Mouse (Mus musculus): ENCODE results near the gene Gtsf1l.

The Gtsf1l gene

DNA sequence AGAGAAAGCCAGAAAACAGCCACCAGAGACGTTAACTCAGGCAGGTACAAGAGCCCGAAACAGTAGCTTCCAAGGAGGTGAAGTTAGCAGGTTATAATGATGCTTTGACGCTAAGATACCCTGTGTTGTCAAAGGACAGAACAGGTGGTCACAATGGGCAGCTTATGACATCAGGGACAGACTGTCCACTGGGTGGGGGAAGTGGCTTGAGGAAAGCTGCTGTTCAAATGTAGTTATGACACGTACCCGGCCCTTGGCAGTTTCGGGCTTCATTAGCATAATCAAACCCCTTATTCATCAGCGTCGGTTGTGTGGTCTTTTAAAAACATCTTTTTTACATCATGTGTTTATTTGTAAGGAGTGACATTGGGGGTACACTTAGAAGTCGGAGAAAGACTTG is at the start of gene Gtsf1l:
Gene Gtsf1l (minus strand): TSS at position 128 of the 400 bp plus-strand sequence.
- no peak for DNase-seq

GRCm38 (mm10) chr2:163136996-163137395 is 49.3 kb upstream of the Gtsf1l start:
- no peak for DNase-seq

DNA sequence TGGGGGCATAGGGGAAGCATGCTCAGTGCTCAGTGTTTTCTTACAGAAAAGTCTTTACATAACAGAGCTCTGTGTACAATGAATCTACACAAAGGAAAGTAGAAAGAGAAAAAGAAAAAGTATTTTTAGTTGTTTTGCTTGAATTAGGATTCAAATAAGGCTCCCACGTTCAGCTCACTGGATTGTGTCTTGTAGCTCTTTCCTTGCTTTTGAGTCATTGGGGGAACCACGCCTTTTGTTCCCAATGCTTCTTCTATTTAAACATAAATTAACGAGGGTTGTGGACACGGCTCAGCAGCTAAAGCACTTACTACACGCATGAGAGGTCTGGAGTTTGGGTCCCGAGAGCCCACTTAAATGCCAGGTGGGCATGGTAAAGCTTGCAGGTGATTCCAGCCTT is 48.3 kb upstream of the Gtsf1l start:
- no peak for DNase-seq

DNA sequence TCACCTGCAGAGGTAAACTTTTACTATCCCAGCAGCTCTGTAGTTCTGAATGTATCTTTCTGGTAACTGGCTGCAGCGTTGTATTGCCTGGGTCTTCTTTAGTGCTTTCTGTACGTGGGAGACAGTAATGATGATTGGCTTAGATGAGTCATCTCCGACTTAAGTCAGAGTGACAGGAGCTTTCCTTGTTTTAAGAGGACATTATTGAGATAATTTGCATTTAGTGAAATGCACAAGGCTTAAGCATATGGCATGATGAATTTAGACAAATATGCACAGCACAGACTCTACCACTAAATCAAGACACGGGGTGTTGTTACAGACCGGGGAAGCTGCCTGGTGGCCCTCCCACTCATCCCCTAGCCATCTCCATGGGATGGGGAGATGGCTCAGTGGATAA is 44.7 kb upstream of the Gtsf1l start:
- no peak for DNase-seq

GRCm38 (mm10) chr2:163130837-163131236 is 43.2 kb upstream of the Gtsf1l start:
- DNase-seq: no peak

DNA sequence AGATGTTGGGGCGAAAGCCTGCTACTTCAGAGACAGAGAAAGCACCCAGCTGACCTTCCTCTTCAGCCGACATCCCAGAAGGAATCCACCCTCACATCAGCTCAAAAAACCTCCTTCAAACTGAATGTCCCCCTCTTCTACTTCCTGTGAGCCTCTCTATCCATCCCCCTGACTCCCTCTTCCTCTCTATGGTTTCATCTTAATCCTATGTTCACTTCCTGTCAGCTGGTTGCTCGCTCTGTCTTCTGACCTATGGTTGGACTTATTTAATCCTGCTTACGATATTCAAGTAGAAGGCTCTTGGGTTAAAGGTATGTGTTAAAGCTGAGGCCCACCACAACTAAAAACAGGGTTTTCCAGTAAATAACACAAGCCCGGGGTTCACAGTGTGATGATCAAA is 35.8 kb upstream of the Gtsf1l start:
- DNase-seq: no peak

- no peak for DNase-seq
These were observed 34.7 kb upstream of the Gtsf1l start for GRCm38 (mm10) chr2:163122319-163122718.

GRCm38 (mm10) chr2:163121353-163121660 is 33.7 kb upstream of the Gtsf1l start:
- DNase-seq: peak; percentile 27 to 52

DNA sequence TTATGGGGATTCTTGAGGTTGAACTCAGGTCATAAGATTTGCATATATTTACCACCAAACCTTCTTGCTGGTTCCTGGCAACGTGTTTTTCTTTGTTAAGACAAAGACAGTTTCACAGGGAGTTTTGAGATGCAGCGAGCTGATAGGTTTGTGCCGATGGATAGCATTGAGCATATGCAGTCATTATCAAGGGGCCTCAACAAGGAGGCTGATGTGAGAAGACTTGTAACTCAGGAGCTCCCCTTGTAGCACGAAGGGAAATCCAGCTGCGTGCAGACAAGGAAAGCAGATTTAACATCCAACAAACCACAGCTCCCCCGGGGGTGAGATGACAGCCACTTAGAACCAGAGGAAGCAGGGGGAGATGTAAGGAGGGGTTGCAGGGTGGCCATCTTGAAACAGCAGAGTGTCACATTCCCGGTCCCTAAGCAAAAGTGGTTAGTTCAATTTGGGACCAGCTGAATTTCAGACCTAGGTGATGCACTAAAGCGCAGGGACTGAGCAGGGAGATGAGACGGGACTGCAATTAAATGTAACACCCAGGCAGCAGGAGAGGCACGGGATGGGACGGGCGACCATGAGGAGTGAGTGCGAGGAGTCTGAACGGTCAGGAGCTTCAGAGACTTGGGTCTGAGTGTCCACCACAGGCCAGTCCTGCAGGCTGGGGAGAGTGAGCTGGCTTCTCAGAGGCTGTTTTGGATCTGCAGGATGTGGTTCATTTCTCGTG is 33.1 kb upstream of the Gtsf1l start:
- DNase-seq: peak in 1 of 2 experiments; percentile 39

DNA sequence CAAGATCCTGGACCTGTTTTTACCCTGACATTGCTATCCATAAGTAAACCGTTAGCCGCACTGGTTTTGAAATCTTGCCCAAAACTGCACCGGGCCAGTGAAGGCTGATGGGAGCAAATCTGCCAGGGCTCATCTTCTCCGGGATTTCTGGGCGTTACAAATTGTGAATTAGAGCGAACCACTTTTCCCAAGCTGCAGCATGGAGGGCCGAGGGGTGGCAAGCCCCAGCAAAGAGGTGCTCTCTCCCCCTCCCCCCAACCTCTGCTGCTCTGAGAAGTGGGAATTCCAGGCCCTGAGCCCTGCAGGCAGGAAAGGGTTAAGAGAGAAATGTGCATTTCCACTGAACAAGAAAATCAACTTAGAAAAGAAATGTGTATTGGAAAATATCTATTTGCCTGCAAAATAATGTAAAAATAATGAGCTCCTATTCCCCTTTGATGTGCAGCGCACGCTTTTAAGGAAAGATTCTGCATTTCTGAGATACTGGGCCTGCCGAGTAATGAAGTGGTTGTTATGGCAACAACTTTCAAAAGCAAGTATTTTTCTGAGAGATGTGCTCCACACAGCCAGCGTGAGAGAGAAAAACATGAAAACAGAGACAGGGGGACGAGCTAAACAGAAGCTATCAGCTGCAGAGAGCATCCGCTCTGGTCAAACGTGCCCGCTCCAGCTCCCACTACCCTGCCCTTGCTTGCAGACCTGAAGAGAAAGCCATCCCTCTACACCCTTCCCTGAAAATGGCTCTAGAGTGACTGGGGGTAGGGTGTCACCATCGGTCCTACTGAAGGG is 24.0 kb upstream of the Gtsf1l start:
- DNase-seq: no peak

- no peak for DNase-seq
These were observed 23.1 kb upstream of the Gtsf1l start for GRCm38 (mm10) chr2:163110706-163111105.

DNA sequence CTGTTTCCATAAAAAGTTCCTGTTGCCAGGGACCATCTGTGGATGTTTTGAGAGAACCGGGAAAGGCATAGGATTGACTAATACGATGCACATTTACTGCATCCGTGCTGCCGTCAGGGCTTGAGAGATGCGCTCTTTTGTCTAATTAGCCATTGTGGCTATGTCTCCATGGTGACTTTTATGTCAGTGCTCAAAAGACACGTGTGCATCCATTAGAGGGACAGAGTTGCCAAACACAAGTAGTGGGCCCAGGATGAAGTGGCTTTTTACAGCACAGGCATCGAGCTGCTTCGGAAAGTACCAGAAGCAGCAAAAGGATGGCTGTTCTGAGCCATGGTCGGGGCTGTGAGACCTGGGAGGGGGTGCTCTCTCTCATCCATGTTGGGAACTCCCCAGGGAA is 20.7 kb upstream of the Gtsf1l start:
- no peak for DNase-seq

- no peak for DNase-seq
These were observed 16.6 kb upstream of the Gtsf1l start for GRCm38 (mm10) chr2:163104086-163104770.

DNA sequence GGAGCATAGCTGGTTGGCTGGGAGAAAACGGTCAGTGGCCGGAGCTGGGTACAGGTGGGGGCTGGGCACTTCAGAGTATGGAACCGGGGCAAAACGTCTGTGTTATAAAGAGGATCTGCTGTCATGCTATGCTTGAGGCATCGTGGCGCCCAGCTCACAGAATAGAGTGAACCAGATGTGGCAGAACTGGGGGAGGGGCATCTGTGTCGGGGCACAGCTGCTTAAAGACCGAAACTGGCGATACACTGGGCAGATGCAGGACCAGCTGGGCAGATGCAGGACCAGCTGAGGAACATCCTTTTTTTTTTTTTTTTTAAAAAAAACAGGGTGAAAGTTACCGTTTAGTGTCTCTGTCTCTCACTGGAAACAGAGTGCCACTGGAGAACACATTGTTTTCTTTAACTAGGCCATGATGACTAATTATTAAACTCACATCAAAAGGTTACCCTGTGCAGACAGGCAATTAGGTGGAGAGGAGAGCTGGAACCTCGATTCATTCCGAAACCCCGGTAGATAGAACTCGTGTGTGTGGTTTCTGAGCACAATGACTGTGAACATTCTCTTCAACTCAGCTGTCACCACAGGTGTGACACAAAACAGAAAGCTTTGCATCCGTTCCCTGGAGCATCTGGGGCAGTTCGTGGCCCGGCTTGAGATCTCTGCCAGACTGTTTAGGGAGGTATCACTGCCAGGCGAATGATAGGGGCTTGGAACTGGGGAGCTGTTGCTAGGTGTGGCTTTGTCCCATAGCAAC is 15.4 kb upstream of the Gtsf1l start:
- peak; percentile 44 to 71 for DNase-seq

DNA sequence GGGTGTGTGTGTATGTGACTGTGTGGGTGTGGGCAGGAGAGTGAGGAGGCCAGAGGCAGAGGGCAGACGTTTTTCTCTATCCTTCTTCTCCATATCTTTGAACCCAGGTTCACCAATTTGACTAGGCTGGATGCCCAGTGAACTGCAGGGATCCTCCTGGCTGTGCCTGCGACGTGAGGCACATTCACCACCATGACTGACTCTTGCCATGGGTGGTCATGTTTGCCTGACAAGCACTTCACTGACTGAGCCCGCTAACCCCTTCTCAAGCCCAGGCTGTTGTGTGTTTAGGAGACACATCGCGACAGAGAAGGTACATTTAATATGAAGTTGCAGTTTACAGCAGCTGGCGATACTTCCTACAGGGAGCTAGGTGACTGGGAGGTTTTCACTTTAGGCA is 14.6 kb upstream of the Gtsf1l start:
- DNase-seq: no peak

DNA sequence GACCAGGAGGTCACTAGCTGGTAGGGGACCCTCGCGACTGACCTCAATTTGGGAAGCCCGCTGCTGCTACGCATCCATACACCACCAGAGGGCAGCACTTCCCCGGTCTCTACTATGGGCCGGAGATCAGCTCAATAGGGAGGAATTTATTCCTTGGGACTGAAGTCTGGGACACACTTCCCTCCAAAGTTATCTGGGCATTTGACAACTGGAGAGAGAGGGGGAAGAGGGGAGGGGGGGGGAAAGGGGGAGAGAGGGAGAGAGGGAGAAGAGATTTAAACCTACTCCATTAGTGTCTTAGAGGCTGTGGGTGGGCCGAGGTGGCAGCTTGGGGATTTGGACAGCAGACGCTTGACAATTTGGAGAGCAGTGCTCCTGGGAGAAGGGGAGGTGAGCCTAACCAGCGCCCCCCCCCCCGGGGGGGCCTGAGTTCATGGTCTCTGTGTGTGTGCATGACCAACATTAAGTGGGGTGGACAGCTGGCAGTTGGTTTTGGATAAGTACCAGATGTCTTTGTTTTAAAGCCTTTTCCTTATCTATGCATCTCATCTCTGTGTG is 14.1 kb upstream of the Gtsf1l start:
- DNase-seq: peak; percentile 39 to 50

DNA sequence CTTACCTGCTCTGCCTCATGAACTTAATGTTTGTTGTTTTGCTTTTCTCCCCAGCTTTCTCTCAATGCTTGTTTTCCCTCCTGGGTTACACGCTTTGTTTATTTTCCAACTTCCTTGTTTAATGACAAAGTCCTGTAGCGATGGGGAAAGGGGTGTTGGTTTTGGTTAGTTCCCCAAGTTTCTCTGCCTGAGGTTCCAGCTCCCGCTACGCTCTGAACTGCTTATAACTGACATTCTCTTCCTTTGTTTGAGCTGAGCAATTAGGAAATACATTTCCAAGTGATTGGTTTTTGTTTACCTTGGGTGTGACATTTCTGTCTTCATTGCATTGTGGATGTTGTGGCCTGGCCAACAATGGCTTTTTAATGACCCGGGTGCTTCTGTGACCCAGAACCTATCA is 12.9 kb upstream of the Gtsf1l start:
- DNase-seq: no peak

GRCm38 (mm10) chr2:163099919-163100318 is 12.3 kb upstream of the Gtsf1l start:
- no peak for DNase-seq

DNA sequence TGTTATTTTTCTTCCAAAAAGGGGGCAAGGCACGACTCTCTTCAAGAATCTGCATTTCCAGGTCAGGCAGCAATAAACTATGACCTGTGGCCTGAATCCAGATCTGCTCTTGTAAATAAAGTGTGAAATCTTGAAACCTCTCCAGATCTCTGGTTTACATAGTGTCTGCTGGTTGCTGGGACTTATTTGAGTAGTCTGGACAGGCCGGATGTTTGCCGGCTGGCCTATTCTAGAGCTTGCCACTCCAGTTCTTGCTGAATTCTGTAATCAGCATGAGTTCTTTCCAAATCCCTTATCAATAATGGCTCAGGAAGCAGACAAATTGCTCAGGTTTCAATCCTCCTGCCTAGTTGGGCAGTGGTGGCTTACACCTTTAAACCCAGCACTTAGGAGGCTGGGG is 8.1 kb upstream of the Gtsf1l start:
- DNase-seq: no peak

GRCm38 (mm10) chr2:163094909-163095308 is 7.3 kb upstream of the Gtsf1l start:
- no peak for DNase-seq

GRCm38 (mm10) chr2:163089475-163090123 is 1.9 kb upstream of the Gtsf1l start:
- no peak for DNase-seq

DNA sequence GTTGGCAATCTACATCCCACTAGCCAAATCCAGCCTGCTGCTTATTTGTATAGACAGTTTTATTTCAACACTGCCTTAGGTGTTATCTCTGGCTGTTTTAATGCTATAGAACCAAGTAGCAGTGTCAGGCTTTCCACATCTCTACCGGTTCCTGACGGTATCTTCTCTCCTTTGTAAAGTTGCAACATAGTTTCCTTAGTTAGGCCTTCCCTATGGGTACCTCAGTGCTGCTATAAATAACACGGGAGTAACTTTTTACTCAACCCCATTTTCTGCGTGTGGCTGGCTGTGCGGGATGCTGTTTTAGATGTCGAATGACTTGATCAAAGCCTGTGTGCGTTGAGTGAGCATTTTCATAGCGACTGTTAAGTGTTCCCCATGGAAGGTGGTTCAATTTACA is 1.1 kb downstream of the Gtsf1l start:
- no peak for DNase-seq
